Mouse (Mus musculus) central nervous system, embryonic 14 days (tissue): ENCODE results near the gene Fetub. TPM values are rescaled to one million over a fixed set of nuclear protein-coding genes. Genes with fewer than 3 reads are reported as not detected.

Source experiments
- polyA plus RNA-seq: library from polyadenylated mRNA; depleted of rRNA; stranded (reverse); fragments of >200 nt; gene quantifications from 2 replicates; pipeline ENCODE4 v1.2.3, GENCODE M21; 2012; rRNA removed

The Fetub gene
- polyA plus RNA-seq, result 0.04 and 0.08 TPM in 2 replicates

DNA sequence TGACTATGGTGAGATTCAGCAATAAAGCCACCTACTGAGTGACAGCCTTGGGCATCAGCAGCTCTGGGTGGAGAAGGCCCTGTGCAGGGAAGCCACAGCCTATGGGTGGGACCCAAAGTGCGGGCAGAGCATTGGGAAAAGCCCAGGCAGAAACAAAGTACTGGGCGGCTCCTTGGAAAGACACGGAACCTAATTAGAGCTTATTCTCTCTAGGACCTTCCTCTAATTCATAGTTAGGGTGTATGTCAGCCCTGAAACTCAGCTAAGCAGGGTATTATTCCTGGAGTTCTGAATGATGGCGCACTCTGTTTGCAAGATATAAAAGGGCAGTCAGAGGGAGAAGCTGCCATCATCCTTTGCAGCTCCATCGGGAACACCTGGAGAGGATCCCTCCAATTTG lies at the start of gene Fetub:
Gene Fetub, plus strand, starts transcription at position 301 of the 400 bp plus-strand sequence.

DNA sequence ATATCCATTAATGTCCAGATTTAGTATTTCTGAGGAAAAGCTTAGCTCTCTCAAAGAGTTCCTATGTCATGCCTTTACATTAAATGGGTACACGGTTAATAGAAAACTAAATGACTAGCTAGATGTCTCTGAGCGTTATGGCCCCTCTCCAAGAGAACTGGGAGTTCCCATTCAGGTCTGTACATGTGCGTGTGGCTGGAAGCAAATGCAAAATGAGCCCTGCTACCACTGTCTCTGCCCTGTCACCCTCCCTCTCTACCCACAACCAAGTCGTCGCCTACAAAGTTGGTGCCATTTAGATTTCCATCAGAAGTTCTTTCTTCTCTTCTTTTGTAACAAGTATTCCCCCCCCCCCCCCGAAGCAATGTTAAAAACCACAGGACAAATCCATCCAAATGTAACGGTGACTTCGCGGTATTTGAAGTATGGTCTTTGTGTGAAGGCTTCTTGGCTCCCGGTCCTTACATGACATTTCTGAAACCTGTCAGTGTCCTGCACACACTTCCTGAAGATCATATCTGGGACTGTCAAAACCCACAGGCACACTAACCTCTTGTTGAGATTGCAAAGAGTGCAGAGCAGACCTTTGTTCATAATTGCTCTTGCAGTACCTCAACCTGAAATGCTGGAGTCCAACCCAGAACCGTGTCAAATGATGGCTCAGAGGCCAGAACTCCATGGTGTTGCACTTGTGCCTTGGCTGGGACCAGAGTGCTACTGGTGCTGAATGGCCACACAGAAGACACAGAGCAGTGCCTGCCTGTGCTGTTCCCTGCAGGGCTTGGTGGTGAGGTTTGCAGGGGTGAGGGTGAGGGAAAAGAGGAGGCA lies 27.2 kb upstream of the Fetub start, which contains the start of gene Ahsg:
Gene Ahsg, plus strand, starts transcription at position 595 of the 828 bp plus-strand sequence.

DNA sequence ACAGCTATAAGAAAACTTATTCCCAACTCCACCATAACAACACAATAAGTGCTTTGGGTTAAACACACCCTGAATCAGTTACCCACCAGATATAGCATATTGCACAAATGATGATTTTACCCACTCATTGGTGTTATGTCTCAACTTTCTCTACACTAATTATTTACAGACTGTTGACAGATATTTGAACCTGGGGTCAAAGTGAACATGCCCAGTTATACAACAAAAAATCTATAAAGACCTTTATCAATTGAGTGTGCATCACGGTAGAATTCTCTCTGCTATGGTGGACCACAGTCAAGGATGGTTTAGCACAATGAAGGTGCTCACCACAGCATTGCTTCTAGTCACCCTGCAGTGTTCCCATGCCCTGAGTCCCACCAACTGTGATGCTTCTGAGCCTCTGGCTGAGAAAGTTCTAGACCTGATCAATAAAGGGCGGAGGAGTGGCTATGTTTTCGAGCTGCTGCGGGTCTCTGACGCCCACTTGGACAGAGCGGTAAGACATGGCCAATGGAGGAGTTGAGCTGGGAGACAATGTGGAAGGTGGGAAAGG lies 32.8 kb downstream of the Fetub start, which contains the start of gene Hrg:
Gene Hrg, plus strand, starts transcription at position 233 of the 556 bp plus-strand sequence.

Other genes with a start within 250 kb of the Fetub start
- gene Crygs, start 106.8 kb upstream of the Fetub start, polyA plus RNA-seq, result not detected in 2 replicates
- 19.9 and 21.8 TPM in 2 replicates for gene Tbccd1, start 60.7 kb upstream of the Fetub start, polyA plus RNA-seq
- gene Dnajb11, start 60.5 kb upstream of the Fetub start, polyA plus RNA-seq, result 40.6 and 47.6 TPM in 2 replicates
- gene Ahsg, start 27.1 kb upstream of the Fetub start, polyA plus RNA-seq, result 0.07 and 0.19 TPM in 2 replicates
- gene Hrg, start 32.7 kb downstream of the Fetub start, polyA plus RNA-seq, result 0.05 and 0.08 TPM in 2 replicates
- gene Kng2, start 111.1 kb downstream of the Fetub start, polyA plus RNA-seq, result 0.04 and 0.08 TPM in 2 replicates
- 0.04 and 0.08 TPM in 2 replicates for gene Kng1, start 139.5 kb downstream of the Fetub start, polyA plus RNA-seq
- gene Eif4a2, start 189.1 kb downstream of the Fetub start, polyA plus RNA-seq, result 693 and 738 TPM in 2 replicates
- gene Rfc4, start 209.4 kb downstream of the Fetub start, polyA plus RNA-seq, result 8.2 and 9.4 TPM in 2 replicates
- gene Adipoq, start 228.2 kb downstream of the Fetub start, polyA plus RNA-seq, result 0.06 and 0.18 TPM in 2 replicates